Mouse (Mus musculus) midbrain, embryonic 16.5 days (tissue): ENCODE results near the gene Prkce. TPM values are rescaled to one million over a fixed set of nuclear protein-coding genes. Genes with fewer than 3 reads are reported as not detected.
A peak's percentile ranks its signal among the peaks of the same experiment; 100 is the strongest.

ENCODE experiments used
- ATAC-seq: fragments of 200-750 bp; cut with Nextera tagmentation; 2 replicates; pipeline ENCODE4 v1.8.0; 2017; ENCODE audit warnings: moderate TSS enrichment
- H3K27ac ChIP-seq: fragments of 300-500 bp; sonication (generic); 2 replicates; pipeline ENCODE4 v1.5.1; 2014; ENCODE audit warnings: mild to moderate bottlenecking, low read length, mixed read lengths
- H3K27me3 ChIP-seq: fragments of 300-500 bp; sonication (generic); 2 replicates; pipeline ENCODE4 v1.6.1; 2014; ENCODE audit warnings: low read depth, low read length, mixed read lengths; ENCODE audit not compliant: control insufficient read depth, insufficient read depth
- H3K36me3 ChIP-seq: fragments of 300-500 bp; sonication (generic); 2 replicates; pipeline ENCODE4 v1.6.1; 2014; ENCODE audit warnings: mild to moderate bottlenecking, low read length, moderate library complexity, mixed read lengths; ENCODE audit not compliant: control insufficient read depth, insufficient read depth
- H3K4me1 ChIP-seq: fragments of 300-500 bp; sonication (generic); 2 replicates; pipeline ENCODE4 v1.6.1; 2014; ENCODE audit warnings: mild to moderate bottlenecking, low read length, mixed read lengths; ENCODE audit not compliant: control insufficient read depth, insufficient read depth
- H3K4me2 ChIP-seq: fragments of 300-500 bp; sonication (generic); 2 replicates; pipeline ENCODE4 v1.6.1; 2014; ENCODE audit warnings: mild to moderate bottlenecking, low read length, mixed read lengths
- H3K4me3 ChIP-seq: fragments of 300-500 bp; sonication (generic); 2 replicates; pipeline ENCODE4 v1.5.1; 2014; ENCODE audit warnings: low read depth, mild to moderate bottlenecking, low read length, moderate library complexity, mixed read lengths
- H3K9ac ChIP-seq: fragments of 300-500 bp; sonication (generic); 2 replicates; pipeline ENCODE4 v1.6.1; 2014; ENCODE audit warnings: low read depth, low read length, mixed read lengths
- H3K9me3 ChIP-seq: fragments of 300-500 bp; sonication (generic); replicated peaks from 2 replicates; pipeline ENCODE4 v1.6.1; 2014; ENCODE audit warnings: mild to moderate bottlenecking, low read length, mixed read lengths; ENCODE audit not compliant: control insufficient read depth, poor library complexity, severe bottlenecking
- WGBS: fragments of 180-500 bp; shearing (Covaris S2); extraction: QIAGEN DNeasy Blood & Tissue Kit; methylation state at CpG from one replicate; pipeline ENCODE4 v1.1.7; 2014; 5-methylcytosine and 5-hydroxymethylcytosine counted together
- polyA plus RNA-seq: library from polyadenylated mRNA; unstranded; fragments of >200 nt; fragmentation: Nextera tagmentation; extraction: Ambion mirVana; gene quantifications from 2 replicates; pipeline ENCODE4 v1.2.1, GENCODE M21; 2015

Gene Prkce
- polyA plus RNA-seq, 1 experiment from 2014 or later = 41.5 TPM

GRCm38 (mm10) chr17:86434781-86435180, 267.2 kb downstream of the Prkce start:
- 56% methylated on average over 2 of the region's 2 CpGs for WGBS
- H3K27me3 ChIP-seq = no peaks in the 10 kb centered on the region
- no peak overlapping the region for H3K4me2 ChIP-seq
- no peaks in the 10 kb centered on the region for H3K36me3 ChIP-seq
- H3K9me3 ChIP-seq = no peaks in the 10 kb centered on the region
- H3K4me3 ChIP-seq = no peak overlapping the region
- H3K27ac ChIP-seq = no peak overlapping the region
- H3K4me1 ChIP-seq = peaks cover under 1% of the 10 kb centered on the region; the same call in 1 of the 2 replicates
- no peak for ATAC-seq
- no peak overlapping the region for H3K9ac ChIP-seq

GRCm38 (mm10) chr17:86435570-86435969, 268.0 kb downstream of the Prkce start:
- no peak for ATAC-seq
- H3K4me1 ChIP-seq = no peaks in the 10 kb centered on the region
- no peak overlapping the region for H3K4me3 ChIP-seq
- H3K4me2 ChIP-seq = no peak overlapping the region
- H3K27ac ChIP-seq = no peak overlapping the region
- no peaks in the 10 kb centered on the region for H3K27me3 ChIP-seq
- H3K9me3 ChIP-seq = no peaks in the 10 kb centered on the region
- no peaks in the 10 kb centered on the region for H3K36me3 ChIP-seq
- 95% methylated on average over 1 of the region's 1 CpGs for WGBS
- no peak overlapping the region for H3K9ac ChIP-seq

- no peak overlapping the region for H3K4me2 ChIP-seq
- peak; percentile 42; the same call in 1 of the 2 replicates for ATAC-seq
- WGBS = 97% methylated on average over 2 of the region's 2 CpGs
- no peaks in the 10 kb centered on the region for H3K36me3 ChIP-seq
- H3K27ac ChIP-seq = no peak overlapping the region
- H3K27me3 ChIP-seq = no peaks in the 10 kb centered on the region
- no peak overlapping the region for H3K4me3 ChIP-seq
- H3K4me1 ChIP-seq = no peaks in the 10 kb centered on the region
- H3K9me3 ChIP-seq = no peaks in the 10 kb centered on the region
- no peak overlapping the region for H3K9ac ChIP-seq
These were observed 268.4 kb downstream of the Prkce start for GRCm38 (mm10) chr17:86435984-86436383.

- no peaks in the 10 kb centered on the region for H3K36me3 ChIP-seq
- no peak for ATAC-seq
- no peak overlapping the region for H3K27ac ChIP-seq
- no peaks in the 10 kb centered on the region for H3K4me1 ChIP-seq
- H3K4me2 ChIP-seq = no peak overlapping the region
- no peak overlapping the region for H3K4me3 ChIP-seq
- WGBS = 92% methylated on average over 12 of the region's 12 CpGs
- H3K9me3 ChIP-seq = no peaks in the 10 kb centered on the region
- no peak overlapping the region for H3K9ac ChIP-seq
- H3K27me3 ChIP-seq = no peaks in the 10 kb centered on the region
These were observed 269.2 kb downstream of the Prkce start for GRCm38 (mm10) chr17:86436583-86437370.

GRCm38 (mm10) chr17:86437516-86438277, 270.1 kb downstream of the Prkce start:
- H3K36me3 ChIP-seq = no peaks in the 10 kb centered on the region
- no peak overlapping the region for H3K9ac ChIP-seq
- 76% methylated on average over 20 of the region's 20 CpGs for WGBS
- H3K4me3 ChIP-seq = no peak overlapping the region
- H3K27ac ChIP-seq = no peak overlapping the region
- H3K27me3 ChIP-seq = no peaks in the 10 kb centered on the region
- H3K4me1 ChIP-seq = no peaks in the 10 kb centered on the region
- no peaks in the 10 kb centered on the region for H3K9me3 ChIP-seq
- no peak overlapping the region for H3K4me2 ChIP-seq
- ATAC-seq = no peak

GRCm38 (mm10) chr17:86438278-86438661, 270.7 kb downstream of the Prkce start:
- no peak overlapping the region for H3K4me2 ChIP-seq
- H3K4me1 ChIP-seq = no peaks in the 10 kb centered on the region
- H3K27me3 ChIP-seq = no peaks in the 10 kb centered on the region
- no peak overlapping the region for H3K9ac ChIP-seq
- WGBS = 95% methylated on average over 3 of the region's 3 CpGs
- no peak overlapping the region for H3K27ac ChIP-seq
- no peaks in the 10 kb centered on the region for H3K36me3 ChIP-seq
- H3K4me3 ChIP-seq = no peak overlapping the region
- no peaks in the 10 kb centered on the region for H3K9me3 ChIP-seq
- ATAC-seq = no peak

GRCm38 (mm10) chr17:86438763-86439162, 271.2 kb downstream of the Prkce start:
- WGBS = 82% methylated on average over 5 of the region's 5 CpGs
- Histone ChIP-seq H3K9ac (no peak overlapping the region), H3K4me1 (no peaks in the 10 kb centered on the region), H3K9me3 (no peaks in the 10 kb centered on the region), H3K27ac (no peak overlapping the region), H3K27me3 (no peaks in the 10 kb centered on the region), H3K4me3 (no peak overlapping the region), H3K36me3 (no peaks in the 10 kb centered on the region), H3K4me2 (no peak overlapping the region)
- ATAC-seq = no peak

GRCm38 (mm10) chr17:86441098-86441497, 273.5 kb downstream of the Prkce start:
- Histone ChIP-seq H3K9ac (no peak overlapping the region), H3K27me3 (no peaks in the 10 kb centered on the region), H3K4me2 (no peak overlapping the region), H3K9me3 (no peaks in the 10 kb centered on the region), H3K4me3 (no peak overlapping the region), H3K36me3 (no peaks in the 10 kb centered on the region), H3K4me1 (peaks cover 8% of the 10 kb centered on the region), H3K27ac (no peak overlapping the region)
- 91% methylated on average over 7 of the region's 7 CpGs for WGBS
- no peak for ATAC-seq

GRCm38 (mm10) chr17:86443886-86444285, 276.3 kb downstream of the Prkce start:
- no peaks in the 10 kb centered on the region for H3K36me3 ChIP-seq
- no peaks in the 10 kb centered on the region for H3K27me3 ChIP-seq
- no peaks in the 10 kb centered on the region for H3K9me3 ChIP-seq
- WGBS = 79% methylated on average over 7 of the region's 7 CpGs
- H3K4me3 ChIP-seq = no peak overlapping the region
- no peak for ATAC-seq
- H3K27ac ChIP-seq = no peak overlapping the region
- peaks cover 8% of the 10 kb centered on the region for H3K4me1 ChIP-seq
- no peak overlapping the region for H3K9ac ChIP-seq
- no peak overlapping the region for H3K4me2 ChIP-seq
